8 mouse cellular contexts compared by ENCODE assay signal in genomic region chr17:26932839-26933398, GRCm38 (mm10). TPM values are rescaled to one million over a fixed set of nuclear protein-coding genes. Genes with fewer than 3 reads are reported as not detected.
A peak's percentile ranks its signal among the peaks of the same experiment; 100 is the strongest.
DNase-seq lines count a peak whose midpoint lies in the region; ATAC-seq and TF ChIP-seq lines count a peak whose summit lies in the region.

Phf1 (plus strand) TSS chr17:26933052.

- H3K27ac ChIP-seq in ES-Bruce4 (ENCODE audit: insufficient read depth, low read length), result peak within 1 kb of the TSS; percentile 16; the same call in 1 of the 2 replicates
- H3K27ac ChIP-seq in forebrain, embryonic 14.5 days (ENCODE audit: low read depth, low read length), result peak within 1 kb of the TSS; percentile 74
- peak within 1 kb of the TSS; percentile 83 for H3K27ac ChIP-seq in liver, embryonic 15.5 days (replicated peaks)
- H3K27ac ChIP-seq in neural tube, embryonic 11.5 days (ENCODE audit: low read depth, low read length), result peak within 1 kb of the TSS; percentile 49; the same call in 1 of the 2 replicates
- H3K27ac ChIP-seq in stomach, embryonic 16.5 days (ENCODE audit: low read length), result peak within 1 kb of the TSS; percentile 86

- peak; percentile 95 for DNase-seq in cerebellum, adult 11 months
- DNase-seq in forebrain, embryonic 14.5 days (ENCODE audit: low spot score), result peak; percentile 89
- DNase-seq in heart, postnatal 10 days, result peak; percentile 97 to 98
- peak; percentile 99 for DNase-seq in kidney, postnatal 4 days
- peak; percentile 93 for DNase-seq in neural tube, embryonic 11.5 days (ENCODE audit: low spot score)

- H3K9ac ChIP-seq in ES-Bruce4 (ENCODE audit: low read depth, poor library complexity, severe bottlenecking), result peak within 1 kb of the TSS; percentile 56
- peak within 1 kb of the TSS; percentile 77 for H3K9ac ChIP-seq in forebrain, embryonic 14.5 days (ENCODE audit: low read length)
- peak within 1 kb of the TSS; percentile 60 for H3K9ac ChIP-seq in liver, embryonic 15.5 days
- peak within 1 kb of the TSS; percentile 66 for H3K9ac ChIP-seq in neural tube, embryonic 11.5 days (ENCODE audit: low read length)
- H3K9ac ChIP-seq in stomach, embryonic 16.5 days (ENCODE audit: low read length), result peak within 1 kb of the TSS; percentile 94

- intact Hi-C loops in heart, postnatal 10 days (cut with DNase I), result loop anchor here (5.0 kb wide), 1 partner anchor 94 kb away; the partner anchor contains the start of gene Bak1

- under 1% methylated on average over 43 of the region's 43 CpGs for WGBS in forebrain, embryonic 14.5 days
- WGBS in liver, embryonic 15.5 days (ENCODE audit: insufficient replicate concordance), result under 1% methylated on average over 43 of the region's 43 CpGs
- under 1% methylated on average over 36 of the region's 43 CpGs for WGBS in neural tube, embryonic 11.5 days
- under 1% methylated on average over 42 of the region's 43 CpGs for WGBS in stomach, embryonic 16.5 days

- H3K9me3 ChIP-seq in ES-Bruce4 (replicated peaks; ENCODE audit: control insufficient read depth, insufficient read depth, low read length, poor library complexity, severe bottlenecking), result no peaks in the 10 kb centered on the region
- H3K9me3 ChIP-seq in forebrain, embryonic 14.5 days (replicated peaks; ENCODE audit: control insufficient read depth, low read length), result no peaks in the 10 kb centered on the region
- no peaks in the 10 kb centered on the region for H3K9me3 ChIP-seq in liver, embryonic 15.5 days (replicated peaks)
- H3K9me3 ChIP-seq in neural tube, embryonic 11.5 days (ENCODE audit: control insufficient read depth, low read length), result no peaks in the 10 kb centered on the region
- H3K9me3 ChIP-seq in stomach, embryonic 16.5 days (replicated peaks; ENCODE audit: control insufficient read depth, low read length), result no peaks in the 10 kb centered on the region

- TF ChIP-seq POLR2A in ES-Bruce4 (IDR thresholded peaks at IDR 0.05; ENCODE audit: insufficient read depth, low read length), result no peak

- peak; percentile 87 for ATAC-seq in forebrain, embryonic 14.5 days
- peak; percentile 92 for ATAC-seq in liver, embryonic 15.5 days (ENCODE audit: insufficient read depth)
- peak; percentile 70 for ATAC-seq in neural tube, embryonic 11.5 days (ENCODE audit: insufficient read depth, low FRiP score, low TSS enrichment)
- ATAC-seq in stomach, embryonic 16.5 days (ENCODE audit: insufficient read depth, low FRiP score), result peak; percentile 93

- H3K4me3 ChIP-seq in ES-Bruce4 (ENCODE audit: low read depth, low read length), result peak within 1 kb of the TSS; percentile 62
- H3K4me3 ChIP-seq in forebrain, embryonic 14.5 days (ENCODE audit: low read depth, low read length), result peak within 1 kb of the TSS; percentile 54
- H3K4me3 ChIP-seq in liver, embryonic 15.5 days (replicated peaks), result peak within 1 kb of the TSS; percentile 77
- H3K4me3 ChIP-seq in neural tube, embryonic 11.5 days (ENCODE audit: low read depth, low read length), result peak within 1 kb of the TSS; percentile 59
- peak within 1 kb of the TSS; percentile 82 for H3K4me3 ChIP-seq in stomach, embryonic 16.5 days (replicated peaks; ENCODE audit: low read length)

- no peaks in the 10 kb centered on the region for H3K4me1 ChIP-seq in ES-Bruce4 (ENCODE audit: control insufficient read depth, insufficient read depth, low read length)
- peaks cover 6% of the 10 kb centered on the region for H3K4me1 ChIP-seq in forebrain, embryonic 14.5 days (ENCODE audit: control insufficient read depth, insufficient read depth, low read length)
- peaks cover 38% of the 10 kb centered on the region for H3K4me1 ChIP-seq in liver, embryonic 15.5 days (replicated peaks)
- peaks cover 5% of the 10 kb centered on the region; the same call in 1 of the 2 replicates for H3K4me1 ChIP-seq in neural tube, embryonic 11.5 days (ENCODE audit: control insufficient read depth, insufficient read depth, low read length)
- H3K4me1 ChIP-seq in stomach, embryonic 16.5 days (ENCODE audit: control insufficient read depth, insufficient read depth, low read length), result peaks cover 14% of the 10 kb centered on the region

- H3K36me3 ChIP-seq in ES-Bruce4 (ENCODE audit: control insufficient read depth, insufficient read depth, low read length, poor library complexity, severe bottlenecking), result peaks cover 28% of the 10 kb centered on the region
- peaks cover 43% of the 10 kb centered on the region for H3K36me3 ChIP-seq in forebrain, embryonic 14.5 days (ENCODE audit: control insufficient read depth, insufficient read depth, low read length)
- H3K36me3 ChIP-seq in liver, embryonic 15.5 days (replicated peaks), result peaks cover 82% of the 10 kb centered on the region
- peaks cover 5% of the 10 kb centered on the region for H3K36me3 ChIP-seq in neural tube, embryonic 11.5 days (ENCODE audit: control insufficient read depth, insufficient read depth, low read length)
- peaks cover 4% of the 10 kb centered on the region; the same call in 1 of the 2 replicates for H3K36me3 ChIP-seq in stomach, embryonic 16.5 days (ENCODE audit: control insufficient read depth, insufficient read depth, low read length)

- no peak for TF ChIP-seq CTCF in ES-Bruce4 (IDR thresholded peaks at IDR 0.05; ENCODE audit: low read depth, low read length)

- H3K27me3 ChIP-seq in ES-Bruce4 (ENCODE audit: control insufficient read depth, insufficient read depth, low read length, poor library complexity, severe bottlenecking), result no peaks in the 10 kb centered on the region
- H3K27me3 ChIP-seq in forebrain, embryonic 14.5 days (replicated peaks; ENCODE audit: control insufficient read depth, insufficient read depth, low read length), result no peaks in the 10 kb centered on the region
- H3K27me3 ChIP-seq in liver, embryonic 15.5 days, result no peaks in the 10 kb centered on the region
- no peaks in the 10 kb centered on the region for H3K27me3 ChIP-seq in neural tube, embryonic 11.5 days (ENCODE audit: control insufficient read depth, insufficient read depth, low read length)
- no peaks in the 10 kb centered on the region for H3K27me3 ChIP-seq in stomach, embryonic 16.5 days (ENCODE audit: control insufficient read depth, insufficient read depth, low read length)

- H3K4me2 ChIP-seq in forebrain, embryonic 14.5 days (ENCODE audit: low read length), result peak within 1 kb of the TSS; percentile 91
- H3K4me2 ChIP-seq in liver, embryonic 15.5 days, result peak within 1 kb of the TSS; percentile 94
- H3K4me2 ChIP-seq in neural tube, embryonic 11.5 days (ENCODE audit: low read depth), result peak within 1 kb of the TSS; percentile 88
- peak within 1 kb of the TSS; percentile 94 for H3K4me2 ChIP-seq in stomach, embryonic 16.5 days (ENCODE audit: low read depth, low read length)

- no peak for TF ChIP-seq EP300 in ES-Bruce4 (IDR thresholded peaks at IDR 0.05; ENCODE audit: insufficient read depth, low read depth, low read length)

RNA-seq across cellular contexts. Expression of gene Phf1, which starts in this region (rescaled TPM):
- 7.8 and 8.7 TPM in 2 replicates for polyA plus RNA-seq in ES-Bruce4 (2011; ENCODE audit: insufficient read depth, insufficient read length, low read depth, missing spikeins)
- polyA plus RNA-seq in forebrain, embryonic 14.5 days (2014; fragmentation: Nextera tagmentation; extraction: Ambion mirVana), result 10.0 and 12.1 TPM in 2 replicates
- total RNA-seq in heart, postnatal 10 days (2021), result 10 to 100 TPM; 10.1 to 12.4 TPM
- polyA plus RNA-seq in liver, embryonic 15.5 days (2015; fragmentation: Nextera tagmentation; extraction: Ambion mirVana), result 1.8 and 2.6 TPM in 2 replicates
- 5.8 and 6.4 TPM in 2 replicates for polyA plus RNA-seq in neural tube, embryonic 11.5 days (2014; fragmentation: Nextera tagmentation; extraction: Ambion mirVana)
- 7.3 and 7.7 TPM in 2 replicates for polyA plus RNA-seq in stomach, embryonic 16.5 days (2015; fragmentation: Nextera tagmentation; extraction: Ambion mirVana)

Comparison
In these comparisons a context has a peak if more than half of its experiments do, and no peak if none do; other contexts are left out.
1. Peak in every context shown above with its lines: DNase-seq, ATAC-seq, H3K4me3 ChIP-seq and H3K27ac ChIP-seq.
2. H3K27ac ChIP-seq: peak in every context shown above with its lines; median percentile 86 in stomach, embryonic 16.5 days; 83 in liver, embryonic 15.5 days; 74 in forebrain, embryonic 14.5 days; 49 in neural tube, embryonic 11.5 days; 16 in ES-Bruce4.